Mouse (Mus musculus): ENCODE measurements around the gene Pacsin3.

DNA sequence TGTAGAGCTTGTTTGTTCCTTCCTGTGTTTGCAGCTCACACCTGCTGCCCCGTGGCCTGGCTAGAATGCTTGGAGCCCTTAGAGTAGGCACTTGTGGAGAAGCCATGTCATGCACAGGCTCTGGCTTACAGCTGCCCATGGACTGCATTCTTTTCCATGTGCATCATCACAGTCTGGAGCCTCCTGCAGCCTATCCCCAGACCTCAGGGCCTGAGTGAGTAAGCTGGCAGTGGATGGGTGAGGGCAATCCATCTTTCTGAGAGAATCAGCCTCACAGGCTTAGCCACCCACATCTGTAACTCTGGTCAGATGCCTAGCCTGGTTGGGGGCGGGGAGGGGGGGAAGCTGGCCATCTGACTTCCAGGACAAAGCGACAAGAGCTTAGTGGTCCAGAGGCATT is 43.4 kb downstream of the Pacsin3 start:
- TF ChIP-seq POLR2A (IDR thresholded peaks at IDR 0.05; ENCODE audit: extremely low read depth, insufficient read depth, low read length): no peak
- TF ChIP-seq CTCF (IDR thresholded peaks at IDR 0.05; ENCODE audit: low read depth, low read length): no peak

Measured in liver, adult 2 months (tissue).